Mouse (Mus musculus) MEL (cell line): ENCODE results near the gene Eif4e3. TPM values are rescaled to one million over a fixed set of nuclear protein-coding genes. Genes with fewer than 3 reads are reported as not detected.

Experiments
- DNase-seq: peaks from one replicate; pipeline ENCODE4 v3.0.0; 2011; ENCODE audit warnings: low read depth, low spot score
- H3K27ac ChIP-seq: 2 replicates; pipeline ENCODE4 v1.5.1; 2012; ENCODE audit warnings: low read depth, mild to moderate bottlenecking, control low read depth, low read length, moderate library complexity; ENCODE audit not compliant: control insufficient read depth
- H3K27me3 ChIP-seq, 2 experiments: fragments of 150-350 bp in 1 of 2; sonication (generic) in 1 of 2; 2 replicates each; pipeline ENCODE4 v1.6.1; 2012; ENCODE audit warnings: low read length in 2 of 2, mild to moderate bottlenecking in 2 of 2, improper control_type of control experiment in 1 of 2, moderate library complexity in 1 of 2; ENCODE audit not compliant: insufficient read depth in 2 of 2, control insufficient read depth in 1 of 2
- H3K36me3 ChIP-seq, 2 experiments: 2 replicates each; pipeline ENCODE4 v1.6.1; 2012 to 2014; ENCODE audit warnings: low read length in 2 of 2, improper control_type of control experiment in 1 of 2, inconsistent platforms in 1 of 2, mild to moderate bottlenecking in 1 of 2; ENCODE audit not compliant: insufficient read depth in 2 of 2, control insufficient read depth in 1 of 2
- H3K4me1 ChIP-seq, 2 experiments: fragments of 150-350 bp in 1 of 2; sonication (generic) in 1 of 2; 2 replicates each; pipeline ENCODE4 v1.6.1; 2012; ENCODE audit warnings: low read length in 2 of 2, improper control_type of control experiment in 1 of 2, mild to moderate bottlenecking in 1 of 2; ENCODE audit not compliant: insufficient read depth in 2 of 2, control insufficient read depth in 1 of 2
- H3K4me3 ChIP-seq, 2 experiments: fragments of 150-350 bp in 1 of 2; sonication (generic) in 1 of 2; 2 replicates each; pipeline ENCODE4 v1.5.1; 2012; ENCODE audit warnings: low read depth in 2 of 2, low read length in 2 of 2, mild to moderate bottlenecking in 2 of 2, moderate library complexity in 2 of 2, control low read depth in 1 of 2, improper control_type of control experiment in 1 of 2; ENCODE audit not compliant: control insufficient read depth in 1 of 2, insufficient read depth in 1 of 2
- H3K79me2 ChIP-seq: 2 replicates; pipeline ENCODE4 v1.6.1; 2012; ENCODE audit warnings: mild to moderate bottlenecking, low read length, moderate library complexity; ENCODE audit not compliant: control insufficient read depth, poor library complexity, insufficient read depth
- H3K9ac ChIP-seq: 2 replicates; pipeline ENCODE4 v1.6.1; 2012; ENCODE audit warnings: low read depth, mild to moderate bottlenecking, control low read depth, low read length, moderate library complexity; ENCODE audit not compliant: control insufficient read depth, poor library complexity, severe bottlenecking
- H3K9me3 ChIP-seq: fragments of 150-350 bp; sonication (generic); replicated peaks from 2 replicates; pipeline ENCODE4 v1.6.1; 2012; ENCODE audit warnings: mild to moderate bottlenecking, low read length, improper control_type of control experiment, moderate library complexity; ENCODE audit not compliant: insufficient read depth
- CTCF ChIP-seq, 3 experiments: IDR thresholded peaks in 2 of 3; conservative IDR thresholded peaks in 1 of 3; 2 replicates each; pipeline ENCODE4 v1.5.1; 2011 to 2012; ENCODE audit warnings: low read length in 3 of 3, low read depth in 2 of 3, mild to moderate bottlenecking in 2 of 3, improper control_type of control experiment in 1 of 3, inconsistent platforms in 1 of 3, mixed read lengths in 1 of 3, moderate library complexity in 1 of 3; ENCODE audit not compliant: control insufficient read depth in 1 of 3, insufficient read depth in 1 of 3, poor library complexity in 1 of 3, severe bottlenecking in 1 of 3
- E2F4 ChIP-seq: IDR thresholded peaks from 2 replicates; pipeline ENCODE4 v1.6.1; 2011; ENCODE audit warnings: low read depth, low read length, improper control_type of control experiment, borderline replicate concordance
- ELF1 ChIP-seq: IDR thresholded peaks from 2 replicates; pipeline ENCODE4 v1.6.1; 2014; ENCODE audit warnings: low read depth, mild to moderate bottlenecking, inconsistent platforms, low read length, improper control_type of control experiment, moderate library complexity
- GABPA ChIP-seq: IDR thresholded peaks from 2 replicates; pipeline ENCODE4 v1.6.1; 2012; ENCODE audit warnings: low read depth, mild to moderate bottlenecking, inconsistent platforms, low read length, improper control_type of control experiment, moderate library complexity
- GATA1 ChIP-seq: IDR thresholded peaks from 2 replicates; pipeline ENCODE4 v1.6.1; 2011; ENCODE audit warnings: low read depth, low read length, improper control_type of control experiment
- HCFC1 ChIP-seq: IDR thresholded peaks from 2 replicates; pipeline ENCODE4 v1.6.1; 2012; ENCODE audit warnings: low read depth, mild to moderate bottlenecking, inconsistent platforms, low read length, improper control_type of control experiment, moderate library complexity
- MXI1 ChIP-seq: IDR thresholded peaks from 2 replicates; pipeline ENCODE4 v1.6.1; 2011; ENCODE audit warnings: mild to moderate bottlenecking, low read depth, low read length, improper control_type of control experiment
- MYB ChIP-seq: IDR thresholded peaks from 2 replicates; pipeline ENCODE4 v1.6.1; 2011; ENCODE audit warnings: mild to moderate bottlenecking, low read depth, low read length, improper control_type of control experiment
- RAD21 ChIP-seq: IDR thresholded peaks from 2 replicates; pipeline ENCODE4 v1.6.1; 2011; ENCODE audit warnings: mild to moderate bottlenecking, low read depth, low read length, improper control_type of control experiment
- RCOR1 ChIP-seq: IDR thresholded peaks from 2 replicates; pipeline ENCODE4 v1.6.1; 2012; ENCODE audit warnings: low read depth, mild to moderate bottlenecking, inconsistent platforms, low read length, improper control_type of control experiment
- SMC3 ChIP-seq: IDR thresholded peaks from 2 replicates; pipeline ENCODE4 v1.6.1; 2011; ENCODE audit warnings: low read depth, low read length, improper control_type of control experiment
- TBP ChIP-seq: IDR thresholded peaks from 2 replicates; pipeline ENCODE4 v1.8.0; 2011; ENCODE audit warnings: low read depth, low read length, improper control_type of control experiment
- TCF12 ChIP-seq: IDR thresholded peaks from 2 replicates; pipeline ENCODE4 v1.6.1; 2014; ENCODE audit warnings: low read depth, mild to moderate bottlenecking, inconsistent platforms, low read length, improper control_type of control experiment, moderate library complexity
- UBTF ChIP-seq: IDR thresholded peaks from 2 replicates; pipeline ENCODE4 v1.6.1; 2012; ENCODE audit warnings: low read depth, mild to moderate bottlenecking, inconsistent platforms, low read length, improper control_type of control experiment, moderate library complexity, borderline replicate concordance; ENCODE audit not compliant: insufficient read depth
- USF1 ChIP-seq: IDR thresholded peaks from 2 replicates; pipeline ENCODE4 v1.6.1; 2014; ENCODE audit warnings: low read depth, mild to moderate bottlenecking, inconsistent platforms, low read length, improper control_type of control experiment, moderate library complexity
- USF2 ChIP-seq, 2 experiments: IDR thresholded peaks; 2 replicates each; pipeline ENCODE4 v1.6.1; 2011 to 2012; ENCODE audit warnings: improper control_type of control experiment in 2 of 2, low read length in 2 of 2, borderline replicate concordance in 1 of 2, inconsistent platforms in 1 of 2, low read depth in 1 of 2, mild to moderate bottlenecking in 1 of 2; ENCODE audit not compliant: insufficient read depth in 1 of 2
- ZKSCAN1 ChIP-seq: IDR thresholded peaks from 2 replicates; pipeline ENCODE4 v1.6.1; 2012; ENCODE audit warnings: low read depth, mild to moderate bottlenecking, inconsistent platforms, low read length, improper control_type of control experiment, moderate library complexity
- ZNF384 ChIP-seq: IDR thresholded peaks from 2 replicates; pipeline ENCODE4 v1.6.1; 2012; ENCODE audit warnings: low read depth, mild to moderate bottlenecking, inconsistent platforms, low read length, improper control_type of control experiment
- polyA plus RNA-seq, 2 experiments: library from polyadenylated mRNA; stranded (reverse) in 1 of 2; unstranded in 1 of 2; fragments of >175 nt in 1 of 2; fragments of >200 nt in 1 of 2; gene quantifications; 2 replicates each; pipeline versions ENCODE4 v1.2.1 to v1.2.4; 2012; ENCODE audit warnings: low replicate concordance in 2 of 2, low read depth in 1 of 2; ENCODE audit not compliant: insufficient read length in 2 of 2, insufficient read depth in 1 of 2, missing spikeins in 1 of 2
- total RNA-seq: library from RNA; depleted of rRNA; stranded (reverse); fragments of 300-350 nt; gene quantifications from 2 replicates; pipeline ENCODE4 v1.2.3, GENCODE M21; 2012

Gene Eif4e3
- total and polyA plus RNA-seq, 3 experiments = not detected

GRCm38 (mm10) chr6:99606079-99606478, 60.5 kb downstream of the Eif4e3 start:
- no peaks in the 10 kb centered on the region for H3K4me1 ChIP-seq
- H3K9me3 ChIP-seq = no peaks in the 10 kb centered on the region
- no peak for DNase-seq
- no peak for TF ChIP-seq MXI1
- H3K36me3 ChIP-seq = no peaks in the 10 kb centered on the region
- H3K27ac ChIP-seq = no peak overlapping the region
- peaks cover 0 to 2% of the 10 kb centered on the region in 2 experiments; a peak in 2 of 4 replicates for H3K27me3 ChIP-seq
- no peak overlapping the region for H3K4me3 ChIP-seq
- H3K9ac ChIP-seq = no peak overlapping the region
- no peaks in the 10 kb centered on the region for H3K79me2 ChIP-seq

DNA sequence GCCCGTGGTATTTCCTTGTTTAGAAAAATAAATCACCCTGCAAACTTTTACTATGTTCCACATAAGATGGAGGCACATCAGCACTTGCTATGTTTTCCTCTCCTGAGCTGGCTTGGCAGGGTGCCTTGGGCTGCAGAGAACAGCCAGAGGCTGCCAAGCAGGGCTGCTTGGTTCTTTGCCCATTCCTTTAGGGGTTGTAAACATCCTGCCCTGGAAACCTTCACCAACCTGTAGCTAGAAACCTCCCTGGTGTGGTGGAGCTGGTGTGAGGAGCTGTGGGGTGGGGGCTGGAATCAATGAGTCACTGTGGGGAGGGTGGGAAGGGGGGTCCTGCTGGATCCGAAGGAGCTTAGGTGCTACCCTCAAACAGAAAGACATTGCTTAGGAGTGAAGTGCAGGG, 61.8 kb downstream of the Eif4e3 start:
- H3K4me3 ChIP-seq = no peak overlapping the region
- H3K27me3 ChIP-seq = peaks cover 0 to 2% of the 10 kb centered on the region in 2 experiments; a peak in 3 of 4 replicates
- DNase-seq = no peak
- no peaks in the 10 kb centered on the region for H3K9me3 ChIP-seq
- TF ChIP-seq USF1 (no peak), E2F4 (no peak)
- no peaks in the 10 kb centered on the region for H3K4me1 ChIP-seq
- no peak overlapping the region for H3K9ac ChIP-seq
- no peaks in the 10 kb centered on the region for H3K36me3 ChIP-seq
- no peaks in the 10 kb centered on the region for H3K79me2 ChIP-seq
- H3K27ac ChIP-seq = no peak overlapping the region

DNA sequence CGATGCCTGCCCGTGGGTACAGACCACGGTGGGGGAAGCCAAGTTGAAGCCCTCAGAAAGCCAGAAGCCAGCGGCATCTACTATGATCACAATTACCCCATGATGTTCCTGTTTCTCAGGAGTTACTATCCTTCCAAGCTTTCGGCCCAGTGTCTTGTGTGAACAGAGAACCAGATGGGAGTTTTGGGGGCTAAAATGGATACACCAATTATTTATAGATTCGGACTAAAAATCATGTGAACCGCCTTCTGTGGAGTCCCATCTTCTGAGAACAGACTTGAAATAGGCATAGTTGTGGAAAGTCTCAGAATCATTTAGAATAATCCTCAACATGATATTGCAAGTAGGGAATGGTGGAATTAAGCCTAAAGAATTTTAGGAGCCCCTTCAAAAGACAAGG, 64.1 kb downstream of the Eif4e3 start:
- no peak for DNase-seq
- Histone ChIP-seq H3K9ac (no peak overlapping the region), H3K4me1 (no peaks in the 10 kb centered on the region), H3K9me3 (no peaks in the 10 kb centered on the region), H3K79me2 (no peaks in the 10 kb centered on the region), H3K4me3 (no peak overlapping the region), H3K27ac (no peak overlapping the region), H3K27me3 (peaks cover 0 to 3% of the 10 kb centered on the region in 2 experiments; a peak in 3 of 4 replicates), H3K36me3 (no peaks in the 10 kb centered on the region)
- no peak for TF ChIP-seq RCOR1
- TF ChIP-seq TCF12 = no peak
- no peak for TF ChIP-seq ZNF384
- no peak for TF ChIP-seq GABPA
- TF ChIP-seq ZKSCAN1 = no peak
- TF ChIP-seq UBTF = no peak
- TF ChIP-seq GATA1 = no peak
- no peak for TF ChIP-seq USF2 (IDR thresholded peaks at IDR 0.05; ENCODE audit: borderline replicate concordance in 1 of 2, insufficient read depth in 1 of 2, low read depth in 1 of 2, low read length in 2 of 2)
- no peak for TF ChIP-seq MYB
- TF ChIP-seq SMC3 = no peak
- no peak for TF ChIP-seq ELF1
- TF ChIP-seq TBP = no peak
- TF ChIP-seq CTCF (IDR thresholded peaks at IDR 0.05 in 2 of 3, conservative IDR thresholded peaks at IDR 0.05 in 1 of 3; ENCODE audit: control insufficient read depth in 1 of 3, insufficient read depth in 1 of 3, low read depth in 2 of 3, low read length in 3 of 3, poor library complexity in 1 of 3, severe bottlenecking in 1 of 3) = no peak
- TF ChIP-seq RAD21 = no peak
- no peak for TF ChIP-seq HCFC1
